Mouse (Mus musculus) testis, adult 2 months (tissue): ENCODE data around the gene Gm20388. TPM values are rescaled to one million over a fixed set of nuclear protein-coding genes. Genes with fewer than 3 reads are reported as not detected.

Source experiments
- H3K27ac ChIP-seq: fragments of 200-500 bp; 2 replicates; pipeline ENCODE4 v1.5.1; 2012; ENCODE audit warnings: low read depth, low read length; ENCODE audit not compliant: control insufficient read depth, insufficient read depth
- H3K27me3 ChIP-seq: fragments of 200-500 bp; 2 replicates; pipeline ENCODE4 v1.6.1; 2012; ENCODE audit warnings: mild to moderate bottlenecking, low read length, moderate library complexity; ENCODE audit not compliant: control insufficient read depth, insufficient read depth
- H3K36me3 ChIP-seq: fragments of 200-500 bp; 2 replicates; pipeline ENCODE4 v1.6.1; 2012; ENCODE audit warnings: mild to moderate bottlenecking, low read length; ENCODE audit not compliant: control insufficient read depth, insufficient read depth
- H3K4me1 ChIP-seq: fragments of 200-500 bp; 2 replicates; pipeline ENCODE4 v1.6.1; 2012; ENCODE audit warnings: low read length; ENCODE audit not compliant: control insufficient read depth, insufficient read depth
- H3K4me3 ChIP-seq: fragments of 200-500 bp; 2 replicates; pipeline ENCODE4 v1.5.1; 2012; ENCODE audit warnings: low read depth, mild to moderate bottlenecking, low read length, moderate library complexity, mixed read lengths; ENCODE audit not compliant: control insufficient read depth
- CTCF ChIP-seq: fragments of 200-500 bp; IDR thresholded peaks from 2 replicates; pipeline ENCODE4 v1.5.1; 2012; ENCODE audit warnings: low read depth, mild to moderate bottlenecking, inconsistent platforms, low read length, moderate library complexity; ENCODE audit not compliant: control insufficient read depth, insufficient read depth, insufficient replicate concordance
- POLR2A ChIP-seq: fragments of 200-500 bp; IDR thresholded peaks from 2 replicates; pipeline ENCODE4 v1.6.1; 2012; ENCODE audit warnings: low read depth, mild to moderate bottlenecking, inconsistent platforms, low read length, moderate library complexity; ENCODE audit not compliant: control insufficient read depth
- polyA plus RNA-seq: library from polyadenylated mRNA; depleted of rRNA; stranded (reverse); fragments of >200 nt; gene quantifications from 2 replicates; pipeline ENCODE4 v1.2.3, GENCODE M21; 2012

Gm20388 gene
- polyA plus RNA-seq, 1 experiment = 5.6 TPM

GRCm38 (mm10) chr8:120411862-120412261, 501.2 kb downstream of the Gm20388 start:
- TF ChIP-seq POLR2A (no peak), CTCF (no peak)
- H3K4me3 ChIP-seq = no peak overlapping the region
- H3K4me1 ChIP-seq = peaks cover 21% of the 10 kb centered on the region
- no peak overlapping the region for H3K27ac ChIP-seq
- H3K27me3 ChIP-seq = no peaks in the 10 kb centered on the region
- no peaks in the 10 kb centered on the region for H3K36me3 ChIP-seq

DNA sequence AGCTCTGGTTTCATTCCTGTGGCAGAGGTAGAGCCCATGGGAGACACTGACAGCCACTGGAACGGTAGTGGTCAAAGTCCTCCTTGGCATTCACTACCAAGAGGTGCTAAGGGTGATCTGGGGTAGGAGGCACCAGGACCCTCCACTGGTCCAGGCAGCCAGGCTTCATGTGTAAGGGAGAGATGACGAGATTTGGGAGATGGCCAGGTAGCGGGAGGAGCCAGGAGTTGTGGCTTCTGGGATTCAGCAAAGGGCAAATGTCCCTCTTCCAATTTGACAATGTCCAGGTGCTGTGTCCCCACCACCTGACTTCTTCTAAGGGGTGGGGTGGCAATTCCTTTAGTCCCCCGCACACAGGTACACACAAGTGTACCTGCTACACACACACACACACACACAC, 501.7 kb downstream of the Gm20388 start:
- no peak overlapping the region for H3K4me3 ChIP-seq
- no peaks in the 10 kb centered on the region for H3K36me3 ChIP-seq
- no peaks in the 10 kb centered on the region for H3K27me3 ChIP-seq
- no peak for TF ChIP-seq POLR2A
- TF ChIP-seq CTCF = no peak
- H3K4me1 ChIP-seq = peaks cover 22% of the 10 kb centered on the region
- no peak overlapping the region for H3K27ac ChIP-seq

GRCm38 (mm10) chr8:120412911-120413625, 502.4 kb downstream of the Gm20388 start:
- Histone ChIP-seq H3K4me3 (no peak overlapping the region), H3K4me1 (peaks cover 20% of the 10 kb centered on the region), H3K27ac (no peak overlapping the region), H3K36me3 (no peaks in the 10 kb centered on the region), H3K27me3 (no peaks in the 10 kb centered on the region)
- TF ChIP-seq POLR2A = no peak
- no peak for TF ChIP-seq CTCF

- Histone ChIP-seq H3K36me3 (no peaks in the 10 kb centered on the region), H3K27me3 (no peaks in the 10 kb centered on the region), H3K27ac (no peak overlapping the region), H3K4me3 (no peak overlapping the region), H3K4me1 (peaks cover 16% of the 10 kb centered on the region)
- TF ChIP-seq CTCF = no peak
- no peak for TF ChIP-seq POLR2A
Observed at GRCm38 (mm10) chr8:120413626-120413988, 503.0 kb downstream of the Gm20388 start.

DNA sequence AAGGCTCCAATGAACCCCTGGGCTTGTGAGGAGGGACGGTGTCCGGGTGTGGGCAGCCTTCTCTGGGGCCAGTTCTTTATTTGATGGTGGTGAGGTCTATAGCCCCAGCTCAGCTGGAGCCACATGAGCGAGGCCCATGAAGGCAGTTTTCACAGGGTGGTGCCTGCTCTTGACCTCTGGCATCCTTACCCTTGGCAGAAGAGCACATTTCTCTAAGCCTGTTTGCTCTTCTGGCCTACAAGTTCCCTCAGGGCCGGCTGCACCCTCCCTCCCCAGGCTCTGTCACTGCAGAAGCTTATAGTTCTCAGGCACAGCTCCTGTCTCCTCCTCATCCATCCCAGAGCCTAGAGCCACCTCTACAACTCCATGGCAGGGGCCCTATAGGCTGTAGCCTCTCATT, 503.6 kb downstream of the Gm20388 start:
- TF ChIP-seq CTCF = no peak
- TF ChIP-seq POLR2A = no peak
- H3K4me1 ChIP-seq = peaks cover 13% of the 10 kb centered on the region
- H3K27me3 ChIP-seq = no peaks in the 10 kb centered on the region

DNA sequence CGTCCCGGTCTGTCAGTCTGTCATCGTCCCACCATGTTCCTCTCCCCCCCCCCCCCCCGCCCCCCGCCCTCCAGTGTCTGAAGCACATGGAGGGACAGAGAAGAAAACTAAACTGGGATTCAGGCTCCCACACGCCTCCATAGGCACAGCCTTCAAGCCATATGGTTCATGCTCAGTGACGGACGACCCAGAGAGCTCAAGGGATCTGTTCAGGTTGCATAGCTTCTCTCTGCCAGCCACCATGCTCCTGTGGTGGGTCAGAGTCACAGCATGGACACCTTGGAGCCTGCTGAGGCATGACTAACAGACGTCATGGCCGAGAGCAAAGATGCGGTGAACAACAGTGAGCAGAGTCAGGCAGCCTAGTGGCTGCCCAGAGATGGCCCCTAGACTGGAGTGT, 504.8 kb downstream of the Gm20388 start:
- Histone ChIP-seq H3K27ac (no peak overlapping the region), H3K4me1 (peaks cover 13% of the 10 kb centered on the region), H3K4me3 (no peak overlapping the region), H3K27me3 (no peaks in the 10 kb centered on the region), H3K36me3 (no peaks in the 10 kb centered on the region)
- TF ChIP-seq CTCF (no peak), POLR2A (no peak)

More for the DNA sequence above, 503.6 kb downstream of the Gm20388 start:
- no peaks in the 10 kb centered on the region for H3K36me3 ChIP-seq
- no peak overlapping the region for H3K4me3 ChIP-seq
- H3K27ac ChIP-seq = no peak overlapping the region

DNA sequence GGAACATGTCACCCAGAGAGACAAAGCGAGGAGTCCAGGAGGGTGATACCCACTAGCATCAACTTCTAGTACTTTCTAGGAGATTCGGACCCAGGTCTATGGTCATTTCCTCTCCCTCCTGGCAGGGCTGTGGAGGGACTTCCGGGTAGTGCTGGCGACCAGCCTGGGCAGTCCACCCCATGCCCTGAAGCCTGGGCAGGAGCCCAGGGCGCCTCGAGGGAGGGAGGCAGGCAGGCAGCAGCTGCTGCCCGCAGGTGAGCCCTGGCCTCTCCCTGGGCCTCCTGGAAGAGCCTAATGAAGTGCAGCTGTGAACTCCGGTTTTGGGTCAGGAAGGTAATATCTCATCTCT, 505.5 kb downstream of the Gm20388 start:
- TF ChIP-seq POLR2A (no peak), CTCF (no peak)
- Histone ChIP-seq H3K27me3 (no peaks in the 10 kb centered on the region), H3K27ac (no peak overlapping the region), H3K4me3 (no peak overlapping the region), H3K36me3 (no peaks in the 10 kb centered on the region), H3K4me1 (peaks cover 9% of the 10 kb centered on the region)
